Mouse (Mus musculus) gastrocnemius, adult 8-10 months (tissue): ENCODE results near the gene Glud1. TPM values are rescaled to one million over a fixed set of nuclear protein-coding genes. Genes with fewer than 3 reads are reported as not detected.
"Not testable (repeated sequence)": the region's sequence is repeated elsewhere in the genome, so short reads cannot be mapped to it uniquely, and the experiment has no call there.

ENCODE experiments used
- DNase-seq, 2 experiments: peaks; one replicate each; pipeline ENCODE4 v3.0.0; 2022; ENCODE audit warnings: low spot score in 2 of 2
- total RNA-seq, 4 experiments: library from RNA; stranded (reverse); gene quantifications; 2 replicates each; pipeline ENCODE4 v1.2.4; 2022

Glud1 gene
- total RNA-seq, 4 experiments from 2014 or later, result 118 to 138 (median 133) TPM

DNA sequence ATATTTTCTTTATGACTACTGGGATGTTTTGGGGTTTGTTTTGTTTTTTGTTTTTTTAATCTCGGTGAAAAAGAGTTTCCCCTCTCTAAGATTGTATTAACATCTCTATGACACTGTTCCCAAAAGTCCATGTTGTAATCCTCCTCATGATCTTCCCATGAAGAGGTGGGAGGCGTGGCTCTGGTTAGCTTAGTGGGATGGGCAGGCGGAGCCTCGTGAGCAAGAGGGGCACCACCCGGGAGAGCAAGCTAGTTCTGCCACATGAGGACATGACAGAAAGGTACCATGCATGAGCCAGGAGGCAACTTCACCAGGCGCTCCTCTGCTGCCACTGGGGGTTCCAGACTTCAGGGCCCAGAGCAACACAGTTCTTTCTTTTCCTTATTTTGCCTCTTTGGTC, 42.0 kb downstream of the Glud1 start:
- no peak for DNase-seq

GRCm38 (mm10) chr14:34353326-34353725, 42.8 kb downstream of the Glud1 start:
- DNase-seq, result no peak

DNA sequence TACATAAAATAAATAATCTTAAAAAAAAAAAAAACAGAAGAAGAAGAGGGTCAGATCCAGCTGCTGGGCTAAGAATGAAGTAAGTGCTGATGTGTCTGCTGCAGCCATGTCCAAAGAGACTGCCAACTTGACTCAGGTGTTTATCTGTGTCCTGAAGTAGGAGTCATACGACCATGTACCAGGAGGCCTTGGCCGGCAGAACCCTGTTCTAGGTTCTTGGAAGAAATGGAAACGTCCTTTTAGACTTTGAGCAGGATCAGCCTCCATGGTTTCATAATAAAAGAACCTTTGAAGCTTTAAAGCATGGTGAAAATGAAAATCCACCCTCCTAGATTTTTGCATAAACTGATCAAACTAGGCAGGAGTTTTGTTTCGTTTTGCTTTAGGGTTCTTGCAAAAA, 43.9 kb downstream of the Glud1 start:
- DNase-seq, result no peak

- no peak for DNase-seq
Observed at GRCm38 (mm10) chr14:34355301-34355700, 44.8 kb downstream of the Glud1 start, which contains the start of gene Fam25c. Gene Fam25c (minus strand): TSS chr14:34355433.

DNA sequence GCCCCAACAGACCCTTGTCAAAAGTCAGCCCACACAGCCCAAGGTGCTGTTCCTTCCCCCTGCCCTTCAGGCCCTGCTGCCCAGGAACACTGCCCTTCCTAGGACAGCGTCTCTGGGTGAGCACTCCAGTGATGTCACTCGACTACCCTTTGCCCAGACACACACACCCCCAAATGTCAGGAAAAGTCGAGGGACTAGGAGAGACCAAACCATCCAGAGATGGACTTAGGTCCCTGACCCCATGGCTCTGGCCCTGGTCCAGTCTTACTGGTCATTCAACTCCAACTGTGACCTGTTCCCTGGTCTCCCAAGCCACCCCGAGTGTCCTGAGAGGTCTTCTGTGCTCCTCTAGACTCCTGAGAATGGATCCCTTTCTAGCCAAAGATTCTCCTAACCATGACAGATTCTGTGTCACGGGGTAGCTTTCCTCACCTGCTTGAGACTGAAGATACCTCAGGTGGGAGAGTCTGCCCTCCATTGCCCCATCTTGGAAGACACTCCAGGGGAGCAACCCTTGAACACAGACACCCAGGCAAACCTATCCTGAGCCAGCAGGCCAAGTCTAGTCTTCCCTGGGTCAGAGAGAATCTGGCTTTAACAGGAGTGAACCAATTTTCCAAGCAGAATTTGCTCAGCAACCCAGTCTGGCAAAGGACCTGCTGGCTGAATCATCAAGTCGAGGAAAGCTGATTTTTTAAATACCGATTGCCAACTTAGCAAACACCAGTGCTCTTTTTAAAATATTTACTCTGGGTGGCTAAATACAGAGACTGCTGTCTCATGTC, 47.3 kb downstream of the Glud1 start:
- no peak for DNase-seq

DNA sequence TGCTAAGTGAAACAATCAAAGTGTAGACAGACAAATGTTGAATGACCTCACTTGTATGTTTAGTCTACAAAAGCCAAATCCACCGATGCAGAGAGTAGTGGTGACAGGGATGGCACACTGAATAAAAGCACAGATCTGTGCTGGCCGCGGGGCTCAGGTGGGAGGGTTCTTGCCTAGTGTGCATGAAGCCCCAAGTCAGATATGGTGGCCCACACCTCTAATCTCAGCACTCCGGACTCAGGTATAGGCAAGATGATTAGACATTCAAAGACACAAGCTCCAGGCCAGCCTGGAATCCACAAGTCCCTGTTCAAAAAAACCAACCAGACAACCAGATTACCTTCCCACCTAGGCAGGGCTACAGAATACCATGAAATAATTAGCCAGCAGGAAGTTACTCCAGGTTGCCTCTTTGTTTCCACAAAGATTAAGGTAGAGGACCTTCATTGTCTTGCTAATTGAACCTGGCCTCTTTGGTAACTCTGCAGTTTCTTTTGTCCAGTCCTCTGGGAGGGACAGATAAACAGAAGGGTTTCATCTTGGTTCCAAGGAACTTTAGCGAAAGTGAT, 49.2 kb downstream of the Glud1 start:
- DNase-seq, result no peak

DNA sequence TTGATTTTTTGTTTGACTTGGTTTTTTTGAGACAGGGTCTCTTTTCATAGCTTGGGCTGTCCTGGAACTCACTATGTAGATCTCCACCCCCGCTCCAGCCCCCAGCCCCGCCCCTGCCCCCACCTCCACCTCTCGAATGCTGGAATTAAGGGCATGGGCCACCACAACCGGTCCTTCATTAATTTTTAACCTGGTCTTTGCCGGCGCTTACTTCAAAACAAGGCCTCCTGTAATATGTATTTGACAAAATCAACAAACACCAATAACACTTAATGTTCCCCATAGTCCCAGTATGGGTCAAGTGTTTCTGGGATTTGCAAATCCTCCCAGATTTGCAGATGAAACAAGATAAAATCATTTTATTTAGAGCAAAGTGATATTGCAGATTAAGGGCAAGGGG, 49.7 kb downstream of the Glud1 start:
- DNase-seq, result no peak

GRCm38 (mm10) chr14:34362135-34362534, 51.6 kb downstream of the Glud1 start:
- no peak for DNase-seq

- peak; percentile 43 to 68 for DNase-seq
Observed at GRCm38 (mm10) chr14:34362726-34363445, 52.4 kb downstream of the Glud1 start.

DNA sequence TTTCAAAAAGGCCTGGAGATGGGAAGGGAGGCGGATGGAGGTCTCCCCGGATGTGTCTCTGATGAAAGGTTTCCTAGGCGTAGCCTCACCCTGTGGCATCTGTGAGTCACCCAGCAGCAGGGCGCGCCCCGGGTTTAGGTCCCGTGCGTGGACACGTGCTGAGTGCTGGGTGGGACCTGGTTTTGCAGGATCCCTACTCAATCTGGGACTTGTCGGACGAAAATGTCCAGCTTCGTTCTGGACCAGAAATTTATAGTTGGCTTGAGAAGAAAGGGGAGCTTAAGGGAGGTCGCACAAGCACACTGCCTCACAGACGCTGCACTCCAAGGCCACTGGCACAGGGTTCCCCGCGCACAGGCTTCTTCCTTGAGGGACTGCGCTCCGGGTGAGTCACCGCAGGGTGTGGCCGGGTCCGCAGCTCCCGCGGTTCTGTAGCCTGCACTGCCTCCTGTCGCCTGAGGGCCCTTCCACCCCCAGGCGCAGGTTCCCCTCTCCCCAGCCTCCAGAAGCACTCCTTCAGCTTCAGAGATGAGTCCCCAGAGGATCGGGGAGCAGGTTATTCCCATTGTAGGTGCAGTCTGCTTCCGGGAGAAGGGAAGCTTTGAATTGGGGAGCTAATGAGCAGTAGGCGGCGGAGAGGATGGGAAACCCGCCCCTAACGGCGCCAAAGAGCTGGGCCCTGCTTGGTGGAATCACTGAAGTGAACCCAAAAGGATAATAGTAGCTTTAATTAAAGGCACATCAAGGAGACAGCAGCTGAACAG, 53.1 kb downstream of the Glud1 start:
- peak; percentile 72 to 80 for DNase-seq

DNA sequence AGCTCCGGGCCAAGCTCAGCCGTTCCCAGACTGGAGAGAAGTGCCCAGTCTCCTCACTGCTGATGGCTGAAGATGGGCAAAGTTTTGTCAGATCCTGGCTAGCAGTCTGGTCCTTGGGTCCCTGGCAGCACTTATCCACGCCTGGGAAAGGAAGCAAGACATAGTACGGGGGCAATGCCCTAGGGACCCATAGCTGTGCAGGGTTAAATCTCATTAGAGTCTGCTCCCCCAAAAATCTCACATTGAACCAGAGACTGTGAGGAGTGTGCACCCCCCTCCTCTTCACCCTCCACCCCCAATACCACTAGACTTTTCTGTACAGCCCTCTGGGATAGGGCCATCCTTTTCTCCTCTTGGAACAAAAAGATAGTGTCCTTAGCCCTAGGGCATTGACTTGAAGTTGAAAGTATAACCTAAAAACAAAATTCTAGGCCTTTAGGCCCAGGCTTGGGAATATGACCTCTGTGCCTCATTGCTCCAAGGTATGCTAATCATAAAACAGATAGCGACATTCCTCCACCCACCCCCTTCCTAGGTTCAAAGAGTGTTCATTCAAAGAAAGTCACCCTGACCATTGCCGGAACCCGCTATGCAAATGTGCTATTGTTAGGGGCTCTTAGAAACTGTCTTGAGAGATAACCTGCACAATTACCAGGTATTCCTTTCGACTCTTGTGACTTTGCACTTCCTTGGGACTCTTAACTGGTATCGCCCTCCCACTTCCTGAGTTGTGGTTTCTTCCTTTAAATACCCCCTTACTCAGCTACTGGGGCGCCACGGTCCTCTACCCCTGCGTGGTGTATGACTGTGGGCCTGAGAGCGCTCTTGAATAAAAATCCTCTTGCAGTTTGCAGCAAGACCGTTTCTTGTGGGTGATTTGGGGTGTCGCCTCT, 54.0 kb downstream of the Glud1 start:
- not testable (repeated sequence) for DNase-seq

GRCm38 (mm10) chr14:34365147-34365507, 54.6 kb downstream of the Glud1 start:
- no peak for DNase-seq

- DNase-seq, result no peak
Observed at GRCm38 (mm10) chr14:34370203-34370602, 59.7 kb downstream of the Glud1 start.

DNA sequence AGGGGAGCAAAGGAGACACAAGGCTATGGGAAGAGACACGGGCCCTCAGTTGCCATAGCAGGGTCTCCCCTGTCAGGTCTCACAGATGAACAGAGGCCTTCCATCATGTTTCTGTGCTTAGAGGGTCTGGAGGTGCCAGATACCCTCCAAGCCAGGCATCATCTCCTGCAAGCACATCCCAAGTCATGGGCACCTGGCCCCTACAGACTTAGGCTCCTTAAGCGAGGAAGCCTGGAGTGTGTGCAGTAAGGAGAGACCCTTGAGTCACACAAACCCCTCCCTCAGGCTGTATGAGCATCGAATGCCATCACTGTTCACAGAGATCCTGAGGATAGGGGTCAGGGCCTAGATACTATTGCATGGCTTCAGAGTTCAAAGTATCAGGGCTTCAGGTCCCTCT, 60.4 kb downstream of the Glud1 start:
- no peak for DNase-seq

DNA sequence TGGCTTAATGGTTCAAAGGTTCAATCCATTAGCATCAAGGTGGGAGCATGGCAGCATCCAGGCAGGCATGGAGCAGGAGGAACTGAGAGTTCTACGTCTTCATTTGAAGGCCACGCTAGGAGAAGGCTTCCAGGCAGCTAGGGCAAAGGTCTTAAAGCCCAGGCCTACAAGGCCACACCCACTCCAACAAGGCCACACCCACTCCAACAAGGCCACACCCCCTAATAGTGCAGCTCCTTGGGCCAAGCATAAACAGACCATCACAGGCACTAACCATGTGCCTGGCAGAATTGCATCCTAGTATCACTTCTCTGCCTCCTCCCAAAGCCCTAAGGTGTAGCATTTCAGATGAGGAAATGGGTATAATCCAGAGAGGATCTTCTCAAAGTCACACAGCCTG, 61.2 kb downstream of the Glud1 start:
- no peak for DNase-seq

DNA sequence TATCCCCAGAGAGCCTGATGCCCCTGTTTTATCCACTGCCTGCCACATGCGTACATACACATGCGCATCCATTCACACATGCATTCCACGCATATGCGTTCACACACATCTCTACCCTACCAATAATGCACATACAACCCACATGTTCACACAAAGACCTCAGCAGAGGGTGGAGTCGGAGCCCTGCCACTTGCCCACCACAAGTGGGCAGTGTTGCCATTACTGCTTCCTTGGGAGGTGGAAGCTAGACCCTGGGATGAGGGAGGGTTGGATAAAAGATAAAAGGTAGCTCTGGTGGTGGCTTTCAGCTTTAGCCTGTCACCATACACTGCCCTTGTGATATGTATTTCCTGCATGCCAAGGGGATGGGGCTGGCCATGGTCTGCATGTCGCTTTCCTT, 62.1 kb downstream of the Glud1 start:
- peak in 1 of 2 experiments; percentile 30 for DNase-seq

DNA sequence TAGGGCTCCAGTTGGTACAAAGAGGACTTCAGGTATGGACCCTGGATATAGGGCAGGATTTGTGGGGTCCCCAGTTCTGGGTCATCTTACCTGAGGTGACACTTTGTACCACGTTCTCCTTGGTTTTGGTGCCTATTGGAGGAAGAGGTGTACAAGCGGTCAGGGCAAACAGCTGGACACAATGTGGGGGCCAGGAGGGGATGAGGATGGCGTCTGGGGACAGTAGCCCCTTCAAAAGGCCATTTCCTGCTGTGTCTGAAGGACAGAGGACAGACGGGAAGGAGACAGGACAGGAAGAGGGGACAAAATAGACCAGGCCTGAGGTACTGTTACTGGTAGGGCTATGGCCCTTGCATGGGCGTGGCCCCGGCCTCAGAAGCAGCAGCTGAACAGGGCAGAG, 63.1 kb downstream of the Glud1 start:
- no peak for DNase-seq

DNA sequence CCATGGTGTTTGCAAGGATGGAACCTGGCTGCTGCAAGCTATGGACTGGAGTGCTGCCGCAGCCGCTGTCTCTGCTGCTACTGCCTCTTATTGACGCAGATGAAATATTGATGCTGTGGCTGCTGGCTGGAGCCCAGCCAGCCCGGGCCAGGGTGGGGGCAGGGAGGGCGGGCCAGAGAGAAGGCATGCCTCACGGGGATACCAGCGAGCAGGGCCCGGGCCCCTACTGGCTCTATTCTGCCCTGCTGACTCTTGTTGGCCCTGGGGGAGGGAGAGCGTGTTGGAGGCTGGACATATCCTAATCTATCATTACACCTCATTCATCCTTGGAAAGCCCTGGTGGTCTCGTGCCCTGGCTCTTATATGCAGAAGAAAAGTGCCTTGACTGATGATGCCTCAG, 64.0 kb downstream of the Glud1 start, which contains the start of gene Sncg:
Sncg (minus strand) TSS at position 213 of the 400 bp plus-strand sequence.
- no peak for DNase-seq

- DNase-seq, result no peak
Observed at GRCm38 (mm10) chr14:34375415-34375904, 64.9 kb downstream of the Glud1 start, which contains the start of gene Mmrn2. Gene Mmrn2 (plus strand): TSS chr14:34375465.

- no peak for DNase-seq
Observed at GRCm38 (mm10) chr14:34375941-34376340, 65.4 kb downstream of the Glud1 start.
